Mouse (Mus musculus) adrenal gland (tissue): ENCODE results near the gene Olfr24.
"Not testable (repeated sequence)": the region's sequence is repeated elsewhere in the genome, so short reads cannot be mapped to it uniquely, and the experiment has no call there.

Experiments used
- intact Hi-C: fragments of 180-260 bp; cut with DNase I; formaldehyde crosslinking; loops from one replicate; pipeline ENCODE4 v1.15.1; 2025
- long read RNA-seq, 2 experiments: library from polyadenylated mRNA; unstranded; transcript quantifications; one replicate each; pipeline ENCODE4 v2.0.0; 2020; ENCODE audit warnings: borderline replicate concordance in 1 of 2; ENCODE audit not compliant: insufficient replicate concordance in 1 of 2

Olfr24 gene
- long read RNA-seq, experiment 1, result 0 reads
- long read RNA-seq, experiment 2, result 0 reads

DNA sequence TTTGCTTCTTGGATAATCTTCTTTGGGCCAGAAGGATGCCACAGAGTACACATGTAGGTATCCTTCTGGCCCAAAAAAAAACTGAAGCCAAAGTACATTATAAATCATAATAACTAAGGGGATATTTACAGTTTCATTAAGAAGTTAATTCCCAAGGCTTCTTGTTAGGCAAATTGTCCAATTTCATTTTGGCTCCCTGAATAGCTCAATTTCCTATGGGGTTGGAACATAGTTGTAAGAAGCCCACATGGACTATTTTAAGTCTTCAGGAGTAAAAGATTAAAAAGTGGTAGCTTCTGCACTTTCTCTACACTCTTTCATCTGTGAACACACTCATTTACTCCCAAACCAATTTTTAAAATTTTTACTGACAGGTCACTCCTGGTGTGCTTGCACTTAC, at the start of gene Olfr24:
Gene Olfr24, minus strand, starts transcription at position 101 of the 400 bp plus-strand sequence.
- intact Hi-C loops, result no loop called here

DNA sequence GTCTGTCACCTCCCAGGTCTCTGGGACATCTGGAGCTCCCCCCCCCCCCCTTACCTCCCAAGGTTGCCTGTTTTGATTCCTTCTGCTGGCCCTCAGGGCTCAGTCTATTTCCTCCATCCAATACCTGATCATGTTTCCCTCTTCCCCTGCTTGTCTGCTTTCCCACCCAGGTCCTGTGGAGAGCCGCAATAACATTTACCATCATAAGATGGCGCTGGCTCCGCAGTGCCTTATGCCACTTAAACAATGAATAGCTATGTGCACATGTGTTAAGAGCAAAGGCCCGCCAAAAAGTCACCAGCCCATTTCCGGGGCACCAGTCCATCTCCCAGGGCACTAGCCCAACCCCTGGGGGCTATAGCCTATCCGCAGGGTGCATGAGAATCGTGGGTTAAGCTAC, 21.5 kb upstream of the Olfr24 start:
- intact Hi-C loops, result no loop called here

DNA sequence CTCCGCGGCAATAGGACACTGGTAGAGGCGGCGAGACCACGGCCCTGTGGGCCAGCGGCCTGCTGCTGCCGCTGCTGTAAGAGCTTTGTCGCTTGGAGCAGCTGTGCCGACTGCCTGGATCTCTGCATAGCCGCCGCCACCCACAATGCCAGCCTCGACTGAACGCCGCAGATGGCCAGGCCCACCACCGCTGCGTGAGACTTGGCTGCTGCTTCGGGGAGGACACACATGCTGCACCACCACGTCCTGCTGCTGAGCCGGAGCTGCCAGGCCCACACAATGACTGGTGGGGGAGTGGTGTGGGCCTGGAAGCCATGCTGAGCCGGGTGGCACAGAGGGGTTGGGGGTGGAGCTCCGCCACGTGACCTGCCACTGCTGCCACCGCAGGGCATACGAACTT, 15.7 kb upstream of the Olfr24 start:
- intact Hi-C loops, result no loop called here

DNA sequence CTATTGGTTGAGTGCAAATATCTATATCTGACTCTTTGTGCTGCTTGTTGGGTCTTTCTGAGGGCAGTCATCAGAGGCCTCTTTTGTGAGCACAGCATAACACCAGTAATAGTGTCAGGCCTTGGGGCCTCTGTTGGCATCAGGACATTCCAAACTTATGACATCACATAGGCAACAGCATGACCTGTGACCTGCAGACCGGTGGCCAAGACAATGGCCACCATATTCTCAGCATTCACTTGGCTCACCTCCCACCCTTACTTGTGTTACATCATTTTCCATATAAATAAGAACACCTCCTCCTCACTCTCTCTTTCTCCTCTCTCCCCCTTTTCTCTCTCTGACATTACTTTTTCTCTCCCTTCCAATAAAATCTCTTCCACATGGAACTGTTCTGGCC, 15.2 kb upstream of the Olfr24 start:
- intact Hi-C loops, result no loop called here

DNA sequence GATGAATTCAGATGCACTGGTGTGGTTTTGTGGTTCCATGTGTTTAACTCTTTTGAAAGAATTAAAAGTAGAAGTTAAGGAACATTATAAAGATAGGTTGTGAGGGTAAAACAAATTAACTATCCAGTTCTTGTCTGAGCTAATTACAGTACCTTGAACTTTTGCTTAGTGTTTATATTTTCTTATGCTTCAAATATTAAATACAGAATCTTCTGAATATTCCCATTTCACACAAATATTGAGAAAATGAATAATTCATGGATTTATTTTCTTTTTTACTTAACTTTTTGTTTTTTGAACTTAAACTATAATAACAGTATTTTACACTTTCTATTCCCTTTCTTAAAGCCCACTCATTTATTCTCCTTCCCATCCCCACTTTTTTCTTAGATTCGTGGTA, 8.2 kb downstream of the Olfr24 start:
- intact Hi-C loops, result no loop called here

DNA sequence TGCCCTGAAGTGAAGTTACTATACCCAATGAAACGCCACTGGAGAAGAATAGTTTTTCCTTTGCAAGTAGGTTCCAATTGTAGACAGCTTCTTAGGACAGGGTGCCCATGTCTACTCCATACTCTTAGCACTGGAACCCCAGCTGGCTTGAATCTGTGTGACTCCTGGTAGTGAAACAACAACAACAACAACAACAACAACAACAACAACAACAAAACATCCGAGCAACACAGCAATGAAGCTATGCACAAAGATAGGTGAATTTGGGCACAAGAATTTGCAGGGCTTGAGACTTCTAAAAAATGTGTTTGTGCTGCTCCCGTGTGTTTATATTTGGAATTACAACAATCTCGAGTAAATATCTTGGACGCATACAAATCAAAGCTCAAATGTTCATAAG, 19.2 kb downstream of the Olfr24 start:
- intact Hi-C loops, result no loop called here

DNA sequence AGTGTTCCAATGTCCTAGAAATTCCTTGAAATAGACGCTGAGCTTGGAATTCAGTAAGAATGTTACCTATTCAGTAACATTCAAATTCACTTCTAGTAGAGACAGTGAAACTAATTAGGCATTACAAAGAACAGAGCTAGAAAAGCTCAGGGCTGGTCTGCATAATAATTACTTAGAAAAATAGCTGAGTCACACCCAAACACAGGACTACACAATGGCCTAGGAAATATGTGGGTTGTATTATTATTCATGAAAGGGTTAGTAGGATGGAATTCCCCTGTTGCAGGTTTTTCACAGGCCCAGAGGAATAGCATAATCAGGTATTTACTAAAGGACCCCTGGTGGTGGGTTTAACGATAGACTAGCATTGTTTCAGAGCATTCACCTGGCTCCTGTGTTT, 29.6 kb downstream of the Olfr24 start:
- intact Hi-C loops, result not testable (repeated sequence)

DNA sequence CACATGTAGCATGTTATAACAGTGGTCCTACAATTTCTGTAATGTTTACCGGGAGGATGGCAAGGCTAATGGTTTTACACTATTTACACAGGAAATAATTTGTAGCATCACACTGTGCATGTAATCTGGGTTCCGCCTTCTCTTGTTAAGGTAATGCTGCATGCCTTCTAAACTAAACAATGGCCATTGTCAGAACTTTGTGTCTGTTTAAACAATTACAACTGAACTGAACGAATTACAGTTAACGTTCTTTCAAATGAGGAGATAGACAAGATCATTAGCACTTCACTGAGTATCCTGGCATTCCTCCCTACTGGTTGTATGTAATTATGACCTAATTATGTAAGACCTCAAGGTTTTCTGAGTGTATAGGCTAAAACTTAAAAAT, 41.1 kb downstream of the Olfr24 start:
- intact Hi-C loops, result no loop called here

DNA sequence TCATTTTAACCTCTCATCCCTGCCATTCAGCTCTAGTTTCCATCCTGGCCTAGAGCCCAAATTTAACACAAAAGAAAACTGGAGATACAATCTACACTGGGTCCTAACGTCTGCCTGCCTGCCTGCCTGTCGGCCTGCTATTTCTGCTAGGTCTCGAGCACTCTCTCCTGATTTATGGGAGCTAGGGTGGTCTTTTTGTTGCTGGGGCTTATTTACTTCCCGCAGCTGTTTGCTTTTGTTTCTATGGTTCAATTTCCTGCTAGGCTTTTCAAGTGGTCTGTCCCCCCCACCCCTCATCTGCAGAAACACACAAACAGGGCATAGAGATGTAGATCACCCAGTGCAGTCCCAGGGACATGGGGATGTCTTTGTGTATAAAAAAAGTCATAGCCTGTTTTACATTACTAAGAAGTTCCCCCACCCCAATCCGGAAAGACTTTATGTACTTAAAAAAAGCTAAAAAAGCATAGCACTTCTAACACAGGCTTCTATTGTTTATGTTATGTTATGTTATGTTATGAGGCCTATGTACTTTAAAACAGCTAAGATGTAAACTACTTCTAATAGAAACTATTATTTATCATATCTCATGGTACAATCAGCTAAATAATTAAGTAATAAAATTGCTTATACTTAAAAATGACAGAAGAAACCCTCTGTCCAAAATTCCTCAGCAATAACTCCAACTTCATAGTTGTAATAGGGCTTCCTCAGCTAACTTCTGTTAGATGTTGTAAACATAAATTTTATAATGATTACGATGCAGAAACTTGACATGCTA, 41.7 kb downstream of the Olfr24 start:
- intact Hi-C loops, result no loop called here

DNA sequence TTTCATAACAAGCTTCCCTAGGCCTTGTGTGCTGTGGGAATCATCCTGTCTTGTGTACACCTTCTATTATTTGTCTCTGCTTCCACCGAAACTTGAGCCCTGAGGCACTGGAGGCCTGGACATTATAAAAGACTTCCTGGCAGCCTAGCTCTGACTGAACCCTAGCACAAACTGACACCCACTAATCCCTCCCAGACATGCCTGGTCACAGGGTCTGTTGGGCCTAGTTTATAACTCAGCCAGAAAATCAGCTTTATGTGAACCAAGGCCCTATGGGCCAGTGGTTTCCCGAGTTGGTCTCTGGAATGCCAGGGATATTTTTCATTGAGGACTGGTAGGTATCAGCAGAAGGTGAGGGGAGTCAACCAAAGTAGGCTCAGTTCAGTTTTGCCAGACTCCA, 42.8 kb downstream of the Olfr24 start:
- intact Hi-C loops, result no loop called here

DNA sequence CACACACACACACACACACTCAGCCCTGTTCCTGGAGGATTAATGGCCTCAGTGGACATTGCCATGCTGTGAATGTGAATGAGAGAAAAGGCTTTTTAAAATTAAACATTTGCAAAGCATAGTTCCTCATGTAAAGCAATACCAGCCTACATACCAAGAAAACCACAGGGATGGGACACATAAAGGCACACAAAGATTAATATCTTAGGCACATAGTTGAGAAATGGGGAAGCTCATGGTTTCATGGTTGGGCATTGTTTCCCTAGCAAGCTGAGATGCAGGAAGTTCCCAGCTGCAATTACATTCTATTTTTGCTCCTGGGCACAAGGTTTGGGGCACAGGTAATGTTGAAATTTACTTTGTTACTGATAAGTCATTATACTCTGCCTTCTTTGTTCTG, 58.2 kb downstream of the Olfr24 start:
- intact Hi-C loops, result no loop called here
